In genomic region chr17:72666961-72667360, GRCm38 (mm10) we compare ENCODE assay signal across 19 mouse cellular contexts.
"Had no signal": no experiment of that assay in that cellular context is flagged by ENCODE, and none has a peak within 500 bp of the region (broad histone marks: within the 10 kb centered on the region; RNA-seq: fewer than 3 reads in every experiment).

No protein-coding gene starts in this region.

- H3K36me3 ChIP-seq: midbrain, embryonic 10.5 days; midbrain, embryonic 12.5 days; neural tube, embryonic 13.5 days; neural tube, embryonic 15.5 days had no signal

- DNase-seq: lung, adult 18-20 months; lung, embryonic 14.5 days; lung, postnatal 10 days; lung, postnatal 4 days; midbrain, embryonic 14.5 days; retina, postnatal 1 day; right cerebral cortex, adult 18-20 months; right cerebral cortex, postnatal 25 days; right cerebral cortex, postnatal 4 days; spleen, adult 18-20 months; thymus, adult 18-20 months; thymus, postnatal 14 days; thymus, postnatal 36 days had no signal

- H3K4me2 ChIP-seq: lung, embryonic 14.5 days; midbrain, embryonic 12.5 days; neural tube, embryonic 13.5 days; neural tube, embryonic 15.5 days had no signal

- H3K9me3 ChIP-seq: midbrain, embryonic 10.5 days; midbrain, embryonic 12.5 days; neural tube, embryonic 13.5 days; neural tube, embryonic 15.5 days had no signal

- ATAC-seq: midbrain, embryonic 16.5 days had no signal

- H3K27me3 ChIP-seq: midbrain, embryonic 12.5 days; neural tube, embryonic 13.5 days; neural tube, embryonic 15.5 days had no signal

- H3K4me1 ChIP-seq: midbrain, embryonic 10.5 days; midbrain, embryonic 12.5 days; neural tube, embryonic 13.5 days; neural tube, embryonic 15.5 days had no signal

- H3K4me3 ChIP-seq: midbrain, embryonic 10.5 days; midbrain, embryonic 12.5 days; myocyte; neural tube, embryonic 13.5 days; neural tube, embryonic 15.5 days had no signal

- H3K27ac ChIP-seq: midbrain, embryonic 10.5 days; midbrain, embryonic 12.5 days; neural tube, embryonic 13.5 days; neural tube, embryonic 15.5 days had no signal

- H3K9ac ChIP-seq: lung, embryonic 14.5 days; midbrain, embryonic 12.5 days; neural tube, embryonic 13.5 days; neural tube, embryonic 15.5 days had no signal
